Mouse (Mus musculus): ENCODE results near the gene Gramd1a.

Gramd1a gene

GRCm38 (mm10) chr7:31155296-31156033, at the start of gene Gramd1a:
TSS of gene Gramd1a (minus strand) at chr7:31155896.
- DNase-seq (ENCODE audit: low read depth, low spot score): peak; percentile 90

- no peak for DNase-seq (ENCODE audit: low read depth, low spot score)
These were observed 40.1 kb upstream of the Gramd1a start for GRCm38 (mm10) chr7:31195591-31196307.

GRCm38 (mm10) chr7:31184711-31185110, 29.0 kb upstream of the Gramd1a start:
- no peak for DNase-seq (ENCODE audit: low read depth, low spot score)

GRCm38 (mm10) chr7:31182863-31183262, 27.2 kb upstream of the Gramd1a start:
- DNase-seq (ENCODE audit: low read depth, low spot score): peak; percentile 29

GRCm38 (mm10) chr7:31176886-31177763, 21.4 kb upstream of the Gramd1a start:
- DNase-seq (ENCODE audit: low read depth, low spot score): peak; percentile 77

GRCm38 (mm10) chr7:31175096-31175495, 19.4 kb upstream of the Gramd1a start:
- no peak for DNase-seq (ENCODE audit: low read depth, low spot score)

- DNase-seq (ENCODE audit: low read depth, low spot score): no peak
These were observed 18.8 kb upstream of the Gramd1a start for GRCm38 (mm10) chr7:31174466-31174865.

GRCm38 (mm10) chr7:31172238-31172637, 16.5 kb upstream of the Gramd1a start:
- DNase-seq (ENCODE audit: low read depth, low spot score): peak; percentile 71

GRCm38 (mm10) chr7:31170520-31170919, 14.8 kb upstream of the Gramd1a start:
- DNase-seq (ENCODE audit: low read depth, low spot score): no peak

GRCm38 (mm10) chr7:31168412-31168811, 12.7 kb upstream of the Gramd1a start:
- no peak for DNase-seq (ENCODE audit: low read depth, low spot score)

GRCm38 (mm10) chr7:31164748-31165147, 9.1 kb upstream of the Gramd1a start:
- no peak for DNase-seq (ENCODE audit: low read depth, low spot score)

- peak; percentile 78 for DNase-seq (ENCODE audit: low read depth, low spot score)
These were observed 8.2 kb upstream of the Gramd1a start for GRCm38 (mm10) chr7:31163666-31164577.

- DNase-seq (ENCODE audit: low read depth, low spot score): no peak
These were observed 6.6 kb upstream of the Gramd1a start for GRCm38 (mm10) chr7:31162324-31162723.

GRCm38 (mm10) chr7:31161831-31162230, 6.1 kb upstream of the Gramd1a start:
- peak; percentile 68 for DNase-seq (ENCODE audit: low read depth, low spot score)

GRCm38 (mm10) chr7:31161246-31161645, 5.5 kb upstream of the Gramd1a start:
- no peak for DNase-seq (ENCODE audit: low read depth, low spot score)

GRCm38 (mm10) chr7:31160763-31161162, 5.1 kb upstream of the Gramd1a start:
- no peak for DNase-seq (ENCODE audit: low read depth, low spot score)

GRCm38 (mm10) chr7:31156034-31156928, 585 bp upstream of the Gramd1a start:
- peak; percentile 98 for DNase-seq (ENCODE audit: low read depth, low spot score)

- no peak for DNase-seq (ENCODE audit: low read depth, low spot score)
These were observed 2.0 kb downstream of the Gramd1a start for GRCm38 (mm10) chr7:31153536-31154320.

Measured in R1 (cell line).